Mouse (Mus musculus) MEL (cell line): ENCODE measurements at regions not wholly inside any gene's neighbourhood (a gene's known extent, or its start where the extent isn't known, plus 50 kb on each side); places are given as distances from the start of the nearest gene placed in this dataset.

Experiments
- BHLHE40 ChIP-seq: IDR thresholded peaks from 2 replicates; pipeline ENCODE4 v1.6.1; 2012; ENCODE audit warnings: low read depth, mild to moderate bottlenecking, inconsistent platforms, low read length, improper control_type of control experiment, borderline replicate concordance
- CTCF ChIP-seq, 3 experiments: IDR thresholded peaks in 2 of 3; conservative IDR thresholded peaks in 1 of 3; 2 replicates each; pipeline ENCODE4 v1.5.1; 2011 to 2012; ENCODE audit warnings: low read length in 3 of 3, low read depth in 2 of 3, mild to moderate bottlenecking in 2 of 3, improper control_type of control experiment in 1 of 3, inconsistent platforms in 1 of 3, mixed read lengths in 1 of 3, moderate library complexity in 1 of 3; ENCODE audit not compliant: control insufficient read depth in 1 of 3, insufficient read depth in 1 of 3, poor library complexity in 1 of 3, severe bottlenecking in 1 of 3
- HCFC1 ChIP-seq: IDR thresholded peaks from 2 replicates; pipeline ENCODE4 v1.6.1; 2012; ENCODE audit warnings: low read depth, mild to moderate bottlenecking, inconsistent platforms, low read length, improper control_type of control experiment, moderate library complexity
- MAFK ChIP-seq: IDR thresholded peaks from 2 replicates; pipeline ENCODE4 v1.6.1; 2011; ENCODE audit warnings: low read depth, mild to moderate bottlenecking, low read length, improper control_type of control experiment, borderline replicate concordance
- MYC ChIP-seq: IDR thresholded peaks from 2 replicates; pipeline ENCODE4 v1.6.1; 2011; ENCODE audit warnings: low read depth, mild to moderate bottlenecking, low read length, improper control_type of control experiment, moderate library complexity
- POLR2A ChIP-seq, 2 experiments: IDR thresholded peaks; 2 replicates each; pipeline ENCODE4 v1.6.1; 2011 to 2012; ENCODE audit warnings: low read length in 2 of 2, mild to moderate bottlenecking in 2 of 2, control low read depth in 1 of 2, improper control_type of control experiment in 1 of 2, low read depth in 1 of 2, moderate library complexity in 1 of 2; ENCODE audit not compliant: control insufficient read depth in 1 of 2, insufficient read depth in 1 of 2, poor library complexity in 1 of 2
- POLR2AphosphoS2 ChIP-seq: IDR thresholded peaks from 2 replicates; pipeline ENCODE4 v1.6.1; 2011; ENCODE audit warnings: low read length, improper control_type of control experiment
- USF1 ChIP-seq: IDR thresholded peaks from 2 replicates; pipeline ENCODE4 v1.6.1; 2014; ENCODE audit warnings: low read depth, mild to moderate bottlenecking, inconsistent platforms, low read length, improper control_type of control experiment, moderate library complexity

GRCm38 (mm10) chr4:69852637-69853036 is 557.6 kb downstream of the Cdk5rap2 start:
- no peak for TF ChIP-seq USF1
- TF ChIP-seq CTCF (IDR thresholded peaks at IDR 0.05 in 2 of 3, conservative IDR thresholded peaks at IDR 0.05 in 1 of 3; ENCODE audit: control insufficient read depth in 1 of 3, insufficient read depth in 1 of 3, low read depth in 2 of 3, low read length in 3 of 3, poor library complexity in 1 of 3, severe bottlenecking in 1 of 3) = no peak
- no peak for TF ChIP-seq POLR2AphosphoS2
- TF ChIP-seq POLR2A (IDR thresholded peaks at IDR 0.05; ENCODE audit: control insufficient read depth in 1 of 2, insufficient read depth in 1 of 2, low read depth in 1 of 2, low read length in 2 of 2, poor library complexity in 1 of 2) = no peak
- no peak for TF ChIP-seq MAFK
- no peak for TF ChIP-seq MYC
- no peak for TF ChIP-seq BHLHE40
- no peak for TF ChIP-seq HCFC1
